Mouse (Mus musculus): Measurements from ENCODE around the gene Acin1. TPM values are rescaled to one million over a fixed set of nuclear protein-coding genes. Genes with fewer than 3 reads are reported as not detected.

The Acin1 gene
- polyA plus RNA-seq, 1 experiment, result 107 TPM

DNA sequence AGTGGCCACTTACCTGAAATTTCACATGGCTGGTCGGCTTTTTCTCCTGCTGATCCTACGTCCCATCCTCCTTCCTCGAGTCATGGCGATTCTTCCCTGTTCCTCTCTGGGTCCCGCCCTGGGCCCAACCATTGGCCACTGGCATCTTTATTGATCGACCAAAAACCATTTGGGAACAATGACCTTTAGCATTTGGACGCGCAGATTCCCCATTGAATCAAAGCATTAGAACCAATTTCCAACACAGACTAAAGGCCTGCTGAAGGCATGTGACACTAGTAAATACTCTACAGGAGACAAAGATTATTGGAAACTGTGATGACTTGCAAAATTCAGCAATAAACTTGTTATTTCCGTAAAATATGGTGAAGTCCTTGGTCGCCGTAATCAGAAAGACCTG, 33.3 kb upstream of the Acin1 start:
- Histone ChIP-seq H3K79me3 (ENCODE audit: low read depth) (no peaks in the 10 kb centered on the region), H3K36me3 (ENCODE audit: control insufficient read depth, insufficient read depth) (no peaks in the 10 kb centered on the region), H3K27me3 (ENCODE audit: control insufficient read depth, insufficient read depth, insufficient read length) (peaks cover 46% of the 10 kb centered on the region), H3ac (ENCODE audit: control insufficient read depth, insufficient read length, low read depth) (no peak overlapping the region), H3K79me2 (ENCODE audit: control insufficient read depth, insufficient read depth) (no peaks in the 10 kb centered on the region), H3K4me3 (ENCODE audit: insufficient read depth, poor library complexity, severe bottlenecking) (no peak overlapping the region)
- TF ChIP-seq FOSL1 (IDR thresholded peaks at IDR 0.05; ENCODE audit: insufficient read depth, low read length, poor library complexity, severe bottlenecking), result no peak
- TF ChIP-seq MYOG (IDR thresholded peaks at IDR 0.05; ENCODE audit: control insufficient read depth, extremely low read depth, insufficient read length), result no peak
- TF ChIP-seq MAX (IDR thresholded peaks at IDR 0.05), result no peak
- no peak for TF ChIP-seq CEBPB (IDR thresholded peaks at IDR 0.05; ENCODE audit: low read depth)
- no peak for TF ChIP-seq USF1 (IDR thresholded peaks at IDR 0.05; ENCODE audit: low read depth)
- TF ChIP-seq MYOD1 (IDR thresholded peaks at IDR 0.05; ENCODE audit: control insufficient read depth, insufficient read length, low read depth), result no peak
- no peak for TF ChIP-seq CTCF (IDR thresholded peaks at IDR 0.05; ENCODE audit: control insufficient read depth, insufficient read depth, insufficient read length)

DNA sequence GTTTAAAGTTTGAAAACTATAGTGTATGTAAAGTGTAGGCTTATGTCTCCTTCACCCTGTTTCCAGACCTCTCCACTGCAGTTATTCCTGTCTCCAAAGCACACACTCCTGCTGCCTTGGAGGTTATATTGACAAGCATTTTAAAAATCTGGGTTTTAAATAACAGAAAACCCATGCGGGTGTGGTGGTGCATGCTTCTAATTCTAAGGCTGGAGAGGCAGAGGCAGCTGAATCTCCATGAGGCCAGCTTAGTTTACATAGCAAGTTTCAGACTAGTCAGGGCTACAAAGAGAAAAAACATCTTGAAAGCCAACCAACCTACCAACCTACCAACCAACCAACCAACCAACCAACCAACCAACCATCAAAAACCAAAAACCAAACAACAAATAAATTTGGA, 28.7 kb upstream of the Acin1 start:
- Histone ChIP-seq H3ac (ENCODE audit: control insufficient read depth, insufficient read length, low read depth) (no peak overlapping the region), H3K27me3 (ENCODE audit: control insufficient read depth, insufficient read depth, insufficient read length) (peaks cover 29% of the 10 kb centered on the region), H3K36me3 (ENCODE audit: control insufficient read depth, insufficient read depth) (no peaks in the 10 kb centered on the region), H3K79me2 (ENCODE audit: control insufficient read depth, insufficient read depth) (no peaks in the 10 kb centered on the region), H3K4me3 (ENCODE audit: insufficient read depth, poor library complexity, severe bottlenecking) (no peak overlapping the region), H3K79me3 (ENCODE audit: low read depth) (no peaks in the 10 kb centered on the region)
- TF ChIP-seq USF1 (IDR thresholded peaks at IDR 0.05; ENCODE audit: low read depth) (no peak), FOSL1 (IDR thresholded peaks at IDR 0.05; ENCODE audit: insufficient read depth, low read length, poor library complexity, severe bottlenecking) (no peak), MYOD1 (IDR thresholded peaks at IDR 0.05; ENCODE audit: control insufficient read depth, insufficient read length, low read depth) (no peak), CEBPB (IDR thresholded peaks at IDR 0.05; ENCODE audit: low read depth) (no peak), MAX (IDR thresholded peaks at IDR 0.05) (no peak), MYOG (IDR thresholded peaks at IDR 0.05; ENCODE audit: control insufficient read depth, extremely low read depth, insufficient read length) (no peak), CTCF (IDR thresholded peaks at IDR 0.05; ENCODE audit: control insufficient read depth, insufficient read depth, insufficient read length) (no peak)

DNA sequence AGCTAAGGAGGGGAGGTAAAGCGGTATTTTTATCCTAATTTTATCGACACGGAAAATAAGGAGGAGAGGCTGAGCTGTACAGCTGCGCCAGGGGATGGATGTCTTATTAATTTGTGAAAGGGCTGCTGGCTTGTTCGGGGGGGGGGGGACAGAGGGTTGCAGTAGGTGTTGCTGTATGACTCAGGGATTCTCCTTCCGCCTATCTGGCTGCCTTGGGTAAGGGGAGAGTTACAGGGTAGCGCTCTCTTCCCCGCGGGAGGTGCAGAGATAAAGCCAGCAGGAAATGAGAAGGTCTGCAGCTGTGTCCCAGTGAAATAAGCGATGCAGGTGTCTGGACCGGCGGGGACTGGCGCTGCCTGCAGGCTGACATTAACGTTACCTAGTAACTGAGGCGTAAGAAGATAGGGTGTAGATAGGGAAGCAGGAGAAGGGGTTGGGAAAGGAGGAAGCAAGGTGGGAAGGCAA, 27.9 kb upstream of the Acin1 start:
- Histone ChIP-seq H3K4me3 (ENCODE audit: insufficient read depth, poor library complexity, severe bottlenecking) (no peak overlapping the region), H3ac (ENCODE audit: control insufficient read depth, insufficient read length, low read depth) (no peak overlapping the region), H3K27me3 (ENCODE audit: control insufficient read depth, insufficient read depth, insufficient read length) (peaks cover 36% of the 10 kb centered on the region), H3K79me2 (ENCODE audit: control insufficient read depth, insufficient read depth) (no peaks in the 10 kb centered on the region), H3K79me3 (ENCODE audit: low read depth) (no peaks in the 10 kb centered on the region), H3K36me3 (ENCODE audit: control insufficient read depth, insufficient read depth) (no peaks in the 10 kb centered on the region)
- TF ChIP-seq USF1 (IDR thresholded peaks at IDR 0.05; ENCODE audit: low read depth) (no peak), MAX (IDR thresholded peaks at IDR 0.05) (no peak), MYOG (IDR thresholded peaks at IDR 0.05; ENCODE audit: control insufficient read depth, extremely low read depth, insufficient read length) (no peak), CEBPB (IDR thresholded peaks at IDR 0.05; ENCODE audit: low read depth) (no peak), CTCF (IDR thresholded peaks at IDR 0.05; ENCODE audit: control insufficient read depth, insufficient read depth, insufficient read length) (no peak), MYOD1 (IDR thresholded peaks at IDR 0.05; ENCODE audit: control insufficient read depth, insufficient read length, low read depth) (no peak), FOSL1 (IDR thresholded peaks at IDR 0.05; ENCODE audit: insufficient read depth, low read length, poor library complexity, severe bottlenecking) (no peak)

DNA sequence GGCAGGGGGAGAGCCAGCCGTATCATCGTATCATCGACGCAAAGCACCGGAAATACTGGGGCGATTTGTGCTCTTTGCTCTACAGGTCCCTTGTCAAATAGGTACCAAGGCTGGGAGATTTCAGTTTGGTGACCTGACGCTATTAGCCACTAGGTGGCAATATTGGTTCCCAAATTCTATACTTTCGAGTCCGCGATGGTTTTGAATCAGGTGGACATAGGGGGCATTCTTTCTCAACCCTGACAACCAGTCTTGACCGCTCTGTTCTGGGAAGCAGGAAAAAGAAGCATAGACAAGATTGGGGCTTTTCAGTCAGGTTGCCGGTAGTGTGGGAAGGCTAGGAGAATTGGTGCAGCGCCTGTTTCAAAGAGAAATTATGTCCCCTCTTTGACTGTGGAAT, 27.4 kb upstream of the Acin1 start:
- no peak overlapping the region for H3K4me3 ChIP-seq (ENCODE audit: insufficient read depth, poor library complexity, severe bottlenecking)
- no peak overlapping the region for H3ac ChIP-seq (ENCODE audit: control insufficient read depth, insufficient read length, low read depth)
- H3K36me3 ChIP-seq (ENCODE audit: control insufficient read depth, insufficient read depth), result no peaks in the 10 kb centered on the region
- H3K79me3 ChIP-seq (ENCODE audit: low read depth), result no peaks in the 10 kb centered on the region
- no peaks in the 10 kb centered on the region for H3K79me2 ChIP-seq (ENCODE audit: control insufficient read depth, insufficient read depth)
- TF ChIP-seq USF1 (IDR thresholded peaks at IDR 0.05; ENCODE audit: low read depth), result no peak
- peak; percentile 70 for TF ChIP-seq CTCF (IDR thresholded peaks at IDR 0.05; ENCODE audit: control insufficient read depth, insufficient read depth, insufficient read length)
- peaks cover 41% of the 10 kb centered on the region for H3K27me3 ChIP-seq (ENCODE audit: control insufficient read depth, insufficient read depth, insufficient read length)

DNA sequence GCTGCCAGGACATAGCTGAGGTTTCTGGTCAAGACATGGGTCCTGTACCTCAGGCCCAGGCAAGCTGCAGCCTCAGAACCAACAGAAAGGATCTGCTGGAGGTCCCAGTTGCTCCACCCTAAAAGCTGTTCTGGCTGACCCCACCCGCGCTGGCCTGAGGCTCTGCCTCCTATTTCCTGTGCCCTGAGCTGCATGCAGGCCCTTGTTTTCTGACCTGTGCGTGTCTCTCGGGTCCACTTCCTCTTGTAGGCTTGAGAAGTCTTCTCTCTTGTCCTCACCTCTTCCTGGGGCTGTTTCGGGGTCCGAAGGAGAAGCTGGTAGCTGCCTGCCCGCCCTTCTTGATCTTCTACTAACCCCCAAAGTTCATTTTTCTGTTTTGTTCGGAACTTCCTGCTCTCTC, 26.1 kb upstream of the Acin1 start:
- Histone ChIP-seq H3K79me3 (ENCODE audit: low read depth) (no peaks in the 10 kb centered on the region), H3K27me3 (ENCODE audit: control insufficient read depth, insufficient read depth, insufficient read length) (peaks cover 54% of the 10 kb centered on the region), H3K79me2 (ENCODE audit: control insufficient read depth, insufficient read depth) (no peaks in the 10 kb centered on the region)

DNA sequence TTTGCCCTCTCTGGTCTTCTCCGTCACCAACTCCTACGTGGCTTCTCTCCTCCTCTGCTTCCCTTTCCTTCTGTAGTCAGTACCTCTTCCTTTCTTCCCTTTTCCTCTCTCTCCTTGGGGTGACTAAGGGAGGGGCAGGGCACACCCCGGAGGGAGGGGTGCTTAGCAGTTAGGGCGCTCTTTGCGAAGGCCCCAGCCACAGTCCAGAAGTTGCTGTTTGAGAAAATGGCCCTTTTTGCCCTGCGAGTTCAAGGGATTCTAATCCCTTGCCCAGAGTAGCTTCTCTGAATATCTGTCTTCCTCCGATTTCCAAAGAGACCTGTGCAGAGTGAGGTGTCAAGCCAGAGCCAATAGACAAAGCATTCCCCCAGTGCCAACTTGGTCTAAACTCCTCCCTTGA, 25.3 kb upstream of the Acin1 start, which contains the start of gene Cebpe:
Gene Cebpe, minus strand, starts transcription at position 101 of the 400 bp plus-strand sequence.
- Histone ChIP-seq H3K27me3 (ENCODE audit: control insufficient read depth, insufficient read depth, insufficient read length) (peaks cover 61% of the 10 kb centered on the region), H3K4me3 (ENCODE audit: insufficient read depth, poor library complexity, severe bottlenecking) (no peak within 1 kb of the TSS), H3K36me3 (ENCODE audit: control insufficient read depth, insufficient read depth) (no peaks in the 10 kb centered on the region), H3K79me3 (ENCODE audit: low read depth) (no peaks in the 10 kb centered on the region), H3K79me2 (ENCODE audit: control insufficient read depth, insufficient read depth) (no peaks in the 10 kb centered on the region), H3ac (ENCODE audit: control insufficient read depth, insufficient read length, low read depth) (no peak within 1 kb of the TSS)
- TF ChIP-seq FOSL1 (IDR thresholded peaks at IDR 0.05; ENCODE audit: insufficient read depth, low read length, poor library complexity, severe bottlenecking), result no peak
- no peak for TF ChIP-seq MAX (IDR thresholded peaks at IDR 0.05)
- no peak for TF ChIP-seq MYOD1 (IDR thresholded peaks at IDR 0.05; ENCODE audit: control insufficient read depth, insufficient read length, low read depth)
- no peak for TF ChIP-seq CEBPB (IDR thresholded peaks at IDR 0.05; ENCODE audit: low read depth)
- TF ChIP-seq USF1 (IDR thresholded peaks at IDR 0.05; ENCODE audit: low read depth), result no peak
- no peak for TF ChIP-seq MYOG (IDR thresholded peaks at IDR 0.05; ENCODE audit: control insufficient read depth, extremely low read depth, insufficient read length)
- TF ChIP-seq CTCF (IDR thresholded peaks at IDR 0.05; ENCODE audit: control insufficient read depth, insufficient read depth, insufficient read length), result no peak

More for the DNA sequence above, 26.1 kb upstream of the Acin1 start:
- no peaks in the 10 kb centered on the region for H3K36me3 ChIP-seq (ENCODE audit: control insufficient read depth, insufficient read depth)
- TF ChIP-seq USF1 (IDR thresholded peaks at IDR 0.05; ENCODE audit: low read depth), result no peak
- no peak for TF ChIP-seq MYOG (IDR thresholded peaks at IDR 0.05; ENCODE audit: control insufficient read depth, extremely low read depth, insufficient read length)
- no peak for TF ChIP-seq CEBPB (IDR thresholded peaks at IDR 0.05; ENCODE audit: low read depth)
- no peak for TF ChIP-seq CTCF (IDR thresholded peaks at IDR 0.05; ENCODE audit: control insufficient read depth, insufficient read depth, insufficient read length)
- TF ChIP-seq MAX (IDR thresholded peaks at IDR 0.05), result no peak
- no peak for TF ChIP-seq MYOD1 (IDR thresholded peaks at IDR 0.05; ENCODE audit: control insufficient read depth, insufficient read length, low read depth)
- no peak for TF ChIP-seq FOSL1 (IDR thresholded peaks at IDR 0.05; ENCODE audit: insufficient read depth, low read length, poor library complexity, severe bottlenecking)
- H3K4me3 ChIP-seq (ENCODE audit: insufficient read depth, poor library complexity, severe bottlenecking), result no peak overlapping the region
- H3ac ChIP-seq (ENCODE audit: control insufficient read depth, insufficient read length, low read depth), result no peak overlapping the region

All from C2C12 (cell line).